Mouse (Mus musculus): Measurements from ENCODE around the gene Slc7a4. TPM values are rescaled to one million over a fixed set of nuclear protein-coding genes. Genes with fewer than 3 reads are reported as not detected.

Gene Slc7a4
- total RNA-seq, 1 experiment: 2.9 TPM

DNA sequence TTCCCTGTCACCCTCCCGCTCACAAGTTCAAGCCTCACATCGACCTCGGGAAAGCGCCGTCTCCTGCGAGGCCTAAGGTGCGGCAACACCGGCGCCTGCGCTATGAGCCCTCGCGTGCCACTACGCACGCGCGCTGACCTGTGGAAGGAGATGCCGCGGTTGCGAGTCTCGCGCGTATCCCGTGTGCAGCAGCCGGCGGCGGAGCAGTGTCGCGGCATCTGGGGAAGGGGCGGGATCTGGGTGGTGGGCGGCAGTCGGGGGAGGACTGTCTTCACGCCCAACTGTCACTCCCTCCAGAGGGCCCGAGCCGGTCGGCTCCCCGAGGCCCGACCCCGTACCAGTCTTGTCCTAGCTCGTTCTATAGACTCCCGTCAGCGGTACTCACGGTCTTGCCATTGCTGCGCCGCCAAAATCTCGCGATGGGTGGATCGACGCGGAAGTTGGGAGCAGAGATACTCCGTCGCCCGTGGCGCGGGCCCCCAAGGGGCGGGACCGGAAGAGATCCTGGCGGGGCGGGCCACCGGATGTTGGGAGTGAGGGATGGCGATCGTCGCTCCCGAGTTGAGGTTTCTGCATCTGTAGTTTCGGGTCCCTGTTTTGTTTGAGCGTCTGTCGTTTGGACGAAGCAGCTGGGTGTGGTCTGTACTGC, 52.2 kb downstream of the Slc7a4 start, which contains the start of gene Thap7:
Gene Thap7 (minus strand): TSS at position 497 of the 649 bp plus-strand sequence.
- H3K36me3 ChIP-seq (ENCODE audit: control insufficient read depth, insufficient read depth, low read length, poor library complexity, severe bottlenecking): peaks cover 15% of the 10 kb centered on the region
- DNase-seq (ENCODE audit: low read depth, low spot score): peak; percentile 96
- TF ChIP-seq ZNF384 (IDR thresholded peaks at IDR 0.05; ENCODE audit: low read depth, low read length) (no peak), HCFC1 (IDR thresholded peaks at IDR 0.05; ENCODE audit: borderline replicate concordance, insufficient read depth, low read length) (0 out of 2 replicates have a peak, but pooled peaks have one; percentile 55), CHD2 (IDR thresholded peaks at IDR 0.05; ENCODE audit: low read depth, low read length) (peak; percentile 91), MAFK (IDR thresholded peaks at IDR 0.05; ENCODE audit: insufficient read depth, low read depth, low read length) (no peak)
- no peaks in the 10 kb centered on the region for H3K9me3 ChIP-seq (ENCODE audit: control insufficient read depth, insufficient read depth, low read depth, low read length)
- H3K4me1 ChIP-seq (ENCODE audit: control insufficient read depth in 2 of 2, insufficient read depth in 2 of 2, low read length in 2 of 2, poor library complexity in 1 of 2): peaks cover 0 to 17% of the 10 kb centered on the region in 2 experiments; a peak in 2 of 4 replicates
- in situ Hi-C loops (cut with MboI; ENCODE audit: low sequenced_read_pairs in 2 of 2, unreplicated experiment in 2 of 2): no loop called here
- peak within 1 kb of the TSS; percentile 79 to 83 for H3K4me3 ChIP-seq (ENCODE audit: insufficient read depth in 1 of 2, low read depth in 1 of 2, low read length in 2 of 2, poor library complexity in 1 of 2, severe bottlenecking in 1 of 2)
- H3K27ac ChIP-seq (ENCODE audit: insufficient read depth, low read depth, low read length, poor library complexity, severe bottlenecking): peak within 1 kb of the TSS; percentile 75
- H3K9ac ChIP-seq (ENCODE audit: insufficient read depth, low read depth, low read length, poor library complexity, severe bottlenecking): peak within 1 kb of the TSS; percentile 85

- in situ Hi-C loops (cut with MboI; ENCODE audit: low sequenced_read_pairs in 2 of 2, unreplicated experiment in 2 of 2): no loop called here
- no peak for TF ChIP-seq HCFC1 (IDR thresholded peaks at IDR 0.05; ENCODE audit: borderline replicate concordance, insufficient read depth, low read length)
- no peak for TF ChIP-seq MAFK (IDR thresholded peaks at IDR 0.05; ENCODE audit: insufficient read depth, low read depth, low read length)
- no peak for TF ChIP-seq ZC3H11A (IDR thresholded peaks at IDR 0.05; ENCODE audit: borderline replicate concordance, low read depth, low read length)
- TF ChIP-seq CHD2 (IDR thresholded peaks at IDR 0.05; ENCODE audit: low read depth, low read length): no peak
- TF ChIP-seq ZNF384 (IDR thresholded peaks at IDR 0.05; ENCODE audit: low read depth, low read length): no peak
- no peak overlapping the region for H3K27ac ChIP-seq (ENCODE audit: insufficient read depth, low read depth, low read length, poor library complexity, severe bottlenecking)
- H3K36me3 ChIP-seq (ENCODE audit: control insufficient read depth, insufficient read depth, low read length, poor library complexity, severe bottlenecking): peaks cover 21% of the 10 kb centered on the region
- peaks cover 0 to 17% of the 10 kb centered on the region in 2 experiments; a peak in 2 of 4 replicates for H3K4me1 ChIP-seq (ENCODE audit: control insufficient read depth in 2 of 2, insufficient read depth in 2 of 2, low read length in 2 of 2, poor library complexity in 1 of 2)
- peak overlapping the region; percentile 85 for H3K9ac ChIP-seq (ENCODE audit: insufficient read depth, low read depth, low read length, poor library complexity, severe bottlenecking)
- H3K9me3 ChIP-seq (ENCODE audit: control insufficient read depth, insufficient read depth, low read depth, low read length): no peaks in the 10 kb centered on the region
- peak overlapping the region; percentile 79 to 83 for H3K4me3 ChIP-seq (ENCODE audit: insufficient read depth in 1 of 2, low read depth in 1 of 2, low read length in 2 of 2, poor library complexity in 1 of 2, severe bottlenecking in 1 of 2)
- DNase-seq (ENCODE audit: low read depth, low spot score): no peak
These were observed 52.9 kb downstream of the Slc7a4 start for GRCm38 (mm10) chr16:17529981-17530586.

GRCm38 (mm10) chr16:17528276-17528675, 54.7 kb downstream of the Slc7a4 start:
- peaks cover 0 to 17% of the 10 kb centered on the region in 2 experiments; a peak in 2 of 4 replicates for H3K4me1 ChIP-seq (ENCODE audit: control insufficient read depth in 2 of 2, insufficient read depth in 2 of 2, low read length in 2 of 2, poor library complexity in 1 of 2)
- in situ Hi-C loops (cut with MboI; ENCODE audit: low sequenced_read_pairs in 2 of 2, unreplicated experiment in 2 of 2): no loop called here
- H3K27ac ChIP-seq (ENCODE audit: insufficient read depth, low read depth, low read length, poor library complexity, severe bottlenecking): no peak overlapping the region
- no peak for DNase-seq (ENCODE audit: low read depth, low spot score)
- no peak overlapping the region for H3K4me3 ChIP-seq (ENCODE audit: insufficient read depth in 1 of 2, low read depth in 1 of 2, low read length in 2 of 2, poor library complexity in 1 of 2, severe bottlenecking in 1 of 2)
- no peaks in the 10 kb centered on the region for H3K9me3 ChIP-seq (ENCODE audit: control insufficient read depth, insufficient read depth, low read depth, low read length)
- H3K9ac ChIP-seq (ENCODE audit: insufficient read depth, low read depth, low read length, poor library complexity, severe bottlenecking): peak overlapping the region; percentile 33; the same call in 1 of the 2 replicates
- H3K36me3 ChIP-seq (ENCODE audit: control insufficient read depth, insufficient read depth, low read length, poor library complexity, severe bottlenecking): peaks cover 33% of the 10 kb centered on the region
- no peak for TF ChIP-seq ZNF384 (IDR thresholded peaks at IDR 0.05; ENCODE audit: low read depth, low read length)
- no peak for TF ChIP-seq ZC3H11A (IDR thresholded peaks at IDR 0.05; ENCODE audit: borderline replicate concordance, low read depth, low read length)
- TF ChIP-seq CHD2 (IDR thresholded peaks at IDR 0.05; ENCODE audit: low read depth, low read length): no peak
- TF ChIP-seq MAFK (IDR thresholded peaks at IDR 0.05; ENCODE audit: insufficient read depth, low read depth, low read length): no peak
- TF ChIP-seq HCFC1 (IDR thresholded peaks at IDR 0.05; ENCODE audit: borderline replicate concordance, insufficient read depth, low read length): no peak

DNA sequence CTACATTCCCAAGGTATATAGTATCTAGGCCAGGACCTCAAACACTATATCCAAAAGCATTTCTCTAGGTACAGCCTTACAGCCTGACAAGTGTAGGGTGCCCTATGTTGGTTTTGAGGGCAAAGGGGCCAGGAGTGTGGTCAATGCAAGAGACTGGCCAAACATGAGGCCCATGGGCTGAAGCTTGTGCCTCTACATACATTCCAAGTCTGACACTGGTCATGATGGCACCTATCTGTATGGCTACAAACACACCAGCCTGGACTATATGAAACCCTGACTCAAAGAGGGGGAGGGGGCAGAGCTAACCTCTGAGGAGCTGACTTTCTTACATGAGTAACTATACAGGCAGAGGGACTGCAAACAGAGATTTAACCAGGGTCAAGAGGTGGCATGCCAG, 55.4 kb downstream of the Slc7a4 start:
- in situ Hi-C loops (cut with MboI; ENCODE audit: low sequenced_read_pairs in 2 of 2, unreplicated experiment in 2 of 2): no loop called here
- H3K27ac ChIP-seq (ENCODE audit: insufficient read depth, low read depth, low read length, poor library complexity, severe bottlenecking): no peak overlapping the region
- H3K4me1 ChIP-seq (ENCODE audit: control insufficient read depth in 2 of 2, insufficient read depth in 2 of 2, low read length in 2 of 2, poor library complexity in 1 of 2): peaks cover 0 to 16% of the 10 kb centered on the region in 2 experiments; a peak in 2 of 4 replicates
- peaks cover 38% of the 10 kb centered on the region for H3K36me3 ChIP-seq (ENCODE audit: control insufficient read depth, insufficient read depth, low read length, poor library complexity, severe bottlenecking)
- no peak overlapping the region for H3K4me3 ChIP-seq (ENCODE audit: insufficient read depth in 1 of 2, low read depth in 1 of 2, low read length in 2 of 2, poor library complexity in 1 of 2, severe bottlenecking in 1 of 2)
- H3K9me3 ChIP-seq (ENCODE audit: control insufficient read depth, insufficient read depth, low read depth, low read length): no peaks in the 10 kb centered on the region
- H3K9ac ChIP-seq (ENCODE audit: insufficient read depth, low read depth, low read length, poor library complexity, severe bottlenecking): no peak overlapping the region
- TF ChIP-seq ZC3H11A (IDR thresholded peaks at IDR 0.05; ENCODE audit: borderline replicate concordance, low read depth, low read length): no peak
- TF ChIP-seq CHD2 (IDR thresholded peaks at IDR 0.05; ENCODE audit: low read depth, low read length): no peak
- no peak for DNase-seq (ENCODE audit: low read depth, low spot score)
